Mouse (Mus musculus): ENCODE data around the gene Rhox11.

DNA sequence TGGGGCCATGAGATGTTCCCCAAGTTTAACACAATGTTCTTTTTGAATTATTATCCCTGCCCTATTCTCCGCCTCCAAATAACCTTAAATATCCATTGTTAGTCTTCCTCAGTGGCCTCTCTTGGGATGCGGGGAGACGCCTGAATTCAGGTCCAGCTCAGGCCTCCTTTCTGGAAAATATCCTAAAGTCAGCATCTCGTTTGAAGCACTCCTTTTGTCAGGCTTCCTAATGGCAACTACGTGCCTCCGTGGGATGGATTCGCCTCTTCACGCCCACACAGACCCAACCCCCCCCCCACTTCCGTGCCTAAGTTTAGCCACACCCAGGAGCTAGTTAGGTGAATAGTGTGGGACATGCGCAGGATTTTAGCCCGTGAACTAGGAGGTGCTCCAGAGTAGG lies 18.8 kb downstream of the Rhox11 start, which contains the start of gene Rhox10:
- TF ChIP-seq MAFK (IDR thresholded peaks at IDR 0.05; ENCODE audit: insufficient read depth, low read depth, low read length) (no peak), ZC3H11A (IDR thresholded peaks at IDR 0.05; ENCODE audit: borderline replicate concordance, low read depth, low read length) (no peak), HCFC1 (IDR thresholded peaks at IDR 0.05; ENCODE audit: borderline replicate concordance, insufficient read depth, low read length) (no peak)
